Mouse (Mus musculus): ENCODE results near the gene Tlcd1. TPM values are rescaled to one million over a fixed set of nuclear protein-coding genes. Genes with fewer than 3 reads are reported as not detected.
A peak's percentile ranks its signal among the peaks of the same experiment; 100 is the strongest.

Gene Tlcd1
- total RNA-seq, 2 experiments from 2014 or later, result 9.1 to 9.4 TPM

- intact Hi-C loops (cut with DNase I), result no loop called here
- no peak for DNase-seq
These were observed 15.8 kb upstream of the Tlcd1 start for GRCm38 (mm10) chr11:78160675-78161074.

GRCm38 (mm10) chr11:78161169-78161568 is 15.3 kb upstream of the Tlcd1 start:
- no peak for DNase-seq
- intact Hi-C loops (cut with DNase I), result no loop called here

GRCm38 (mm10) chr11:78161968-78162367 is 14.5 kb upstream of the Tlcd1 start:
- intact Hi-C loops (cut with DNase I), result no loop called here
- DNase-seq, result no peak

- DNase-seq, result peak in 1 of 2 experiments; percentile 44
- intact Hi-C loops (cut with DNase I), result no loop called here
These were observed 14.0 kb upstream of the Tlcd1 start for GRCm38 (mm10) chr11:78162504-78162903.

- intact Hi-C loops (cut with DNase I), result no loop called here
- no peak for DNase-seq
These were observed 13.5 kb upstream of the Tlcd1 start for GRCm38 (mm10) chr11:78163045-78163444.

GRCm38 (mm10) chr11:78163681-78164603 is 12.6 kb upstream of the Tlcd1 start:
- intact Hi-C loops (cut with DNase I), result no loop called here
- peak; percentile 85 to 86 for DNase-seq

GRCm38 (mm10) chr11:78164604-78164923 is 11.9 kb upstream of the Tlcd1 start:
- intact Hi-C loops (cut with DNase I), result no loop called here
- no peak for DNase-seq

- DNase-seq, result peak; percentile 88 to 89
- intact Hi-C loops (cut with DNase I), result no loop called here
These were observed 11.4 kb upstream of the Tlcd1 start, which contains the start of gene Traf4 for GRCm38 (mm10) chr11:78164924-78165760. Traf4 (minus strand) TSS chr11:78165589.

GRCm38 (mm10) chr11:78165761-78166109 is 10.8 kb upstream of the Tlcd1 start:
- no peak for DNase-seq

GRCm38 (mm10) chr11:78166161-78166560 is 10.3 kb upstream of the Tlcd1 start:
- no peak for DNase-seq
- intact Hi-C loops (cut with DNase I), result no loop called here

More at GRCm38 (mm10) chr11:78165761-78166109, 10.8 kb upstream of the Tlcd1 start:
- intact Hi-C loops (cut with DNase I), result no loop called here

- intact Hi-C loops (cut with DNase I), result no loop called here
- DNase-seq, result no peak
These were observed 9.9 kb upstream of the Tlcd1 start for GRCm38 (mm10) chr11:78166640-78167039.

GRCm38 (mm10) chr11:78167257-78167959 is 9.1 kb upstream of the Tlcd1 start:
- DNase-seq, result no peak
- intact Hi-C loops (cut with DNase I), result no loop called here

- DNase-seq, result no peak
- intact Hi-C loops (cut with DNase I), result no loop called here
These were observed 7.7 kb upstream of the Tlcd1 start for GRCm38 (mm10) chr11:78168541-78169468.

GRCm38 (mm10) chr11:78170306-78170705 is 6.2 kb upstream of the Tlcd1 start:
- DNase-seq, result no peak
- intact Hi-C loops (cut with DNase I), result no loop called here

GRCm38 (mm10) chr11:78171328-78171727 is 5.2 kb upstream of the Tlcd1 start:
- intact Hi-C loops (cut with DNase I), result no loop called here

GRCm38 (mm10) chr11:78172034-78172747 is 4.3 kb upstream of the Tlcd1 start:
- no peak for DNase-seq
- intact Hi-C loops (cut with DNase I), result no loop called here

More at GRCm38 (mm10) chr11:78171328-78171727, 5.2 kb upstream of the Tlcd1 start:
- DNase-seq, result no peak

- no peak for DNase-seq
- intact Hi-C loops (cut with DNase I), result no loop called here
These were observed 3.6 kb upstream of the Tlcd1 start for GRCm38 (mm10) chr11:78172748-78173383.

- intact Hi-C loops (cut with DNase I), result no loop called here
- no peak for DNase-seq
These were observed 2.0 kb upstream of the Tlcd1 start for GRCm38 (mm10) chr11:78174506-78174905.
